Mouse (Mus musculus) embryo, embryonic 9.5 days (tissue): Measurements from ENCODE around the gene Fanci.

Experiments used
- DNase-seq: peaks from one replicate; pipeline ENCODE4 v3.0.0-alpha.2; 2017; ENCODE audit errors: extremely low spot score

Fanci gene

GRCm38 (mm10) chr7:79391883-79392649, at the start of gene Fanci:
Fanci (plus strand) TSS chr7:79391929.
- peak; percentile 98 for DNase-seq

DNA sequence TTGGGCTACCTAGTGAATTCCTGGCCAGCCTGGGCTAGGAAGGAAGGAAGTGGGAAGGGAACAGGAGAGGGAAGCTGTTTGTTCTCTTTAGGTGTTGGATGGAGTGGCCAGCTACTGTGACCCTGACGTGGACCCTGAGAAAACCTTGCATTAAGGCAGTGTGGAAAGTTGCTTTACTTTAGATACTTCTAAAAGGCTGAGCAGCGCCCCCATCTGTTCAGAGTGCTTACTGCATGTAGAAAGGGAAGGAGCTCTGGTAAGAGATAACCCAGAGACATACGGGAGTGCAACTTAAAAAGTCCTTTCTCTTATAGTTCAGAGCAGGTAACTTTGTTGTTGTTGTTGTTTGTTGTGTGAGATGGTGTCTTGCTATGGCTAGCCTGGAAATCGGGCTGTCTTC, 45.8 kb upstream of the Fanci start:
- DNase-seq = peak; percentile 40

DNA sequence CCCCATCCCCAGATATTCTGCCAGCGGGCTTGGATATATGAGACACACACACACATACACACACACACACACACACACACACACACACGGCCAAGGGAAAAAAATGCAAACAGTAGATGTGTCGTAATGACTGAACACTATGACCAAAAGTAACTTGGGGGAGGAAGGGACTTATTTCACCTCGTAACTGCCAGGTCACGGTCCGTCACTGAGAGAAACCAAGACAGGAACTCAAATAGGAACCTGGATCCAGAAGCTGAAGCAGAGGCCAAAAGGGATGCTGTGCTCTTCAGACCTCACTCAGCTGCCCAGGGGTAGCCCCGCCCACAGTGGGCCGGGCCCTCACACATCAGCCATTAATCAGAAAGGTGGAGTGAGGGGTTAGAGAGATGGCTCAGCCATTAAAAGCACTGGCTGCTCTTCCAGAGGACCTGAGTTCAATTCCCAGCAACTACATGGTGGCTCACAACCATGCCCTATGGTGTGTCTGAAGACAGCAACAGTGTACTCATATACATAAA, 45.1 kb upstream of the Fanci start:
- DNase-seq = no peak

DNA sequence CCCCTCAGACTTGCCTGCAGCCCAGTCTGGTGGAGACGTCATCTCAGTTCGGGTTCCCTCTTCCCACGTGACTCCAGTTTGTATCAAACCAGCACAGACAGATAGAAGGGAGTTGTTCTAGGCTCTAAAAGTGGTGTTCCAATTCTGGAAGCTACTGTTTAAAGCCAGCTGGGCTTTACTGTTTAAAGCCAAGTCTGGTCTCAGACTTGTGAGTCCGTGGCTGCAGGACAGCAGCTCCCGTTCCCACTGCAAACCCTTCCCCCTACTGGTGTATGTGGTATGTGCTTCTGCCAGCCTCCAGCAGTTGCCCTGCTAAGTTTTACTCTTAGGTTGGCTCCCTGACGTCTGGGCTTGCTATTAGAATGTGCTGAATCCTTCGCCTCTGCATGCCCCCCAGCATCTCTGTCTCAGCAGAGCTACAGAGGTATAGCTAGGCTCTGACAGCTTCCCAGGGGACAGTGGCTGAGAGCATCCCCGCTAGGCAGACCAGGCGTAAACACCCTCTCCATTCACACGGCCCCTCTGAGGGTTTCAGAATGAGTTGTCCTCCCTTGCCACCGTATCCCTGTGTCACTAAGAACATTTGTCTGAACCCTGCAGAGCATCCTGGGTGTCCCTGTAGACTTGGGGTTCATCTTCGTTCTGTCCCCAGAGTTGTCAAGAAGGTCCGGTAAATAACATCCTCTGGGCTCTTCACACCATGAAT, 44.5 kb upstream of the Fanci start:
- no peak for DNase-seq

- DNase-seq = no peak
Measured at GRCm38 (mm10) chr7:79348816-79349215, 42.9 kb upstream of the Fanci start.

- DNase-seq = peak; percentile 74
Measured at GRCm38 (mm10) chr7:79349738-79350386, 41.9 kb upstream of the Fanci start.

- no peak for DNase-seq
Measured at GRCm38 (mm10) chr7:79358350-79359182, 33.2 kb upstream of the Fanci start.

GRCm38 (mm10) chr7:79359183-79359435, 32.6 kb upstream of the Fanci start:
- DNase-seq = no peak

- no peak for DNase-seq
Measured at GRCm38 (mm10) chr7:79360056-79360455, 31.7 kb upstream of the Fanci start.

DNA sequence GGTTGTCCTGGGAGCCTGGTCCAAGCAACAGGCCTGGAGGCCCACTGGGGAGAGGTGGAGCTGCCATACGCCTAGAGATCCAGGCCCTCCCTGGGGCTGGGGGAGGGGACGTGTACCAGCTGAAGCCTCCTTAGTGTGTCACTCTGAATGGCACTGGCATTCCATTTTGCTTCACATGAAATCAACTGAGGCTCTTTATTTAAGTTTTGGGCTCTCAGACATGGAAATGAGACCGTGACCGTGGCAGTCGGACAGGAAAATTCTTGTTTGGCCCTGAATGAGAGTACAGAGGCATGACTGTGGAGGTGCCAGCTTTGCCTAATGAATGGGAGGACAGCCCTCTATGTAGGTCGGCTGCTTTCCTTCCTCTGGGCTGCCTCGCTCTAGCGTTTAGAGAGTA, 29.5 kb upstream of the Fanci start:
- no peak for DNase-seq

GRCm38 (mm10) chr7:79362830-79363229, 28.9 kb upstream of the Fanci start:
- DNase-seq = no peak

DNA sequence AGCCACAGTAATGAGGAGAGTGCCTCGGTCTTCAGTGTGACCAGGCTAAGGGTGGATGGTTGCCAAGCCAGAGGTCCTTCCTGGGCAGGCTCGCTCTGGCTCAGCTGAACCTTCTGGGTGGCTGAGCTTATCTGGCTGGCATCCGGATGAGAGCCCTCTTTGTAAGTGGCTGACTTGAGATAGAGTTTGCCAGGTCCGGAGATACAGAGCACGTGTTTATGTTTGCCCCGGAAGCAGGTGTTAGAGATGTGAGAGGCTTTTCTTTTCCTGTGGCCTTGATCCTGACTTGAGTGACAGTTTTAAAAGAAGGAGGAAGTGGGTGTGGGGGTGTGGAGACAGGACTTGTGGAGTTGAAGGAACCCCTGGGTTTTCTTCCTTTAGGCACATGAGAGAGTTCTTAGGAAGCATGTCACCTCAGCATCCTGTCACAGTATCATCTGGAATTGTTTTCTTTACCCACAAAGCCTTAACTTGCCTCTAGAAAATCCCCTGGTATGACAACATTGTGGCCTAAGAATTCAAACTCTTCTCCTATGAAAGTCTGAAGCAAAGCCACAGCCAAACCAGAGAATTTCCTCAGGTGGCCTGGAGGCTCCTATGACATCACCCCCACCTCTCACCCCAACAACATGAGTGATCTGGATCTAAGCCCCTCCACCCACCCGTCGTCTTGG, 28.2 kb upstream of the Fanci start:
- DNase-seq = no peak

DNA sequence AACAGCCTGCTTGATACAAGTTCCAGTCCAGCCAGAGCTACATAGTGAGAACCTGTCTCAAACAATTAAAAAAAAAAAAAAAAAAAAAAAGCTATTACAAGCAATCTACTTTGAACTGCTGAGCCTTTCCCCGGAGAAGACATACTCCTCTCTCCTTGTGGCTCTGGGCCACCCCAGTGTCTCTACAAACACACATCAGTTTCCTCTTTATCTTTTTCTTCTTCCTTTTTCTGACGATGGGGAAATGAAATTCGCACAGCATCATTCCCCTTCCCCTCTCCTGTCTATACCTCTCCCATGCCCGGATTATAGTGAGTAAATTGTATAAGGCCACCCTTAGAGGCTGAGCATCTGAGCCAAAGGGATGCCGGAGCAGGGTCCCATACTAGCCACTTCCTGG, 23.1 kb upstream of the Fanci start:
- no peak for DNase-seq

DNA sequence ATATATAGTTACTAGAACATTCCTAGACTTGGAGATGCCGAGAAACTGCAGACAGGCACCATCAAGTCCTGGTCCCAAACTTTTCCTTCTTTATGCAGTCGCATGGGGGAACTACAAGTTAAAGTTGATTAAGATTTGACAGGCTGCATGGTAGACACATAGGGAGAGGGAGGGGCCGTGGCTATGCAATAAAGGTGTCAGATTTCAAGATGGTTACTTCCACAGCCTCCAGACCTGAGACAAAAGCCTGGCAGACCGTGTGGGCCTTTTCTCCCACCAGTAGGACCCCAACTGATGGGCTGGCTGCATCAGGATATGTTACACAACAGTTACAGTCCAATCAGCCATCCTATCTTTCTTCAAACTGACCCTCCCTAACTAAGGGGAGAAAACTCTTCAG, 22.3 kb upstream of the Fanci start:
- DNase-seq = no peak

GRCm38 (mm10) chr7:79371321-79371879, 20.3 kb upstream of the Fanci start:
- DNase-seq = peak; percentile 74

DNA sequence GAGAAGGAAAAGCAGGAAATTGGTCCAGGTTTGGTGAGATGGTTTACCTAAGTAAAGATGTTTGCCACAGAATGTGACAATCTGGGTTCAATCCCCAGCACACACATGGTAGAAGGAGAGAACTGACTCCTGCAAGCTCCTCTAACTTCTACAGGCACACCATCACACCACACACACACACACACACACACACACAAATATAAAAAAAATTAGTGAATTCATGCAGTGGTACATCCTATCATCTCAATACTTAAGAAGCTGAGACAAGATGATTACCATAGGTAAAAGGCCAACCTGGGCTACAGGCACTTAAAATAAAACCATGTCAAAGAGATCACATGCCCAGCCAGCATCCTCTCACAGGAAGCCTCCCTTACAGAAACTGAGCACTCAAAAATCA, 17.7 kb upstream of the Fanci start:
- no peak for DNase-seq

DNA sequence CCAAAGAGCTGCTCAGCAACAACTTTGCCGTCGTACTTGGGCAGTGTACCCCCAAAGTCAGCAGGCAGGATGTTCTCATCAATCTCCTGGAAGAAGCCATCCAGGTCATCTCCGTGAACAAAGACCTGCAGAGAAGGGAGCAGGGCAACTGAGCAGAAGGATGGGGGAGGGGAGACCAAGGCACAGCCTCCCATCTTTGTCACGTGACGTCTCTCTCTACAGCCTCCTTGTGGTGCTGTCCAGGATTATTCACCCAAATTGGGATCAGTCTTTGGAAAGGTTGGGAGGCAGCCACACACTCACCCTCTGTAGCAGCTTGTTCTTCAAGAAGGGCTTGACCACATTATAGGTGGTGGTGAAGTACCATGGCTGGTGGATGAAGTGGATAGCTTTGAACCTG, 16.1 kb upstream of the Fanci start:
- no peak for DNase-seq

DNA sequence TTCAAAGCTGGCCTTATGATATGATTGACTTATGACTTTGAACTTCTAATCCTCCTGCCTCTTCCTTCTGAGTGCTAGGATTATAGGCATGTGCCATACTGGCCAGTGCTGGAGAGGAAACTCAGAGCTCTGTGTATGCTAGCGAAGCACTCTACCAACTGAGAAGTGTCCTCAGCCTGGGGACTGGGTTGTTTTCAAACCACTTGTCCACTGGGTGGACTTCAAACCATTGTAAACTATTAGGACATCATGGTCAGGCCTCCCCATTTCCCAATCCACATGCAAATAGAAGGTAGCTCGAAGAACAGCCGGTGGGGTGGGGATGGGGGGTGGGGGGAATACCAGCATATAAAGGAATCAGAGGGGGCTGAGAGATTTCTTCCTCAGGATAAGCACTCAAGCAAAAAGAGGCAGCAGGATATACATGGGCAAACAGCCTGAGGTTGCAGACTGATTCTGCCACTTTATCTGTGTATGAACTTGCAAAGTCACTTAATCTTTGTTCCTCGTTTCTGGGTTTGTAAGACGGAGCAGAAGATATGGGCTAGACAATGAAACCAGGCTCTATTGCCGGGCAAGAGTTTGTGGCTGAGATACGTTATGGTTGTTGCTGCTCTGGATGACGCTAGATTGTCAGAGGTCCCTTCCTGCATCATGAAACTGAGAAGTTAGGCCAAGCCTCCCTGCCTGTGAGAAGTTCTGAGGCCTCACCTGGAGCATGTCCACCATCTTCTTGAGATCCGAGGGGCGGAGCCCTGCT, 15.0 kb upstream of the Fanci start:
- no peak for DNase-seq

GRCm38 (mm10) chr7:79386422-79387133, 5.2 kb upstream of the Fanci start, which contains the start of gene Rlbp1:
Rlbp1 (minus strand) TSS chr7:79387048.
- no peak for DNase-seq

DNA sequence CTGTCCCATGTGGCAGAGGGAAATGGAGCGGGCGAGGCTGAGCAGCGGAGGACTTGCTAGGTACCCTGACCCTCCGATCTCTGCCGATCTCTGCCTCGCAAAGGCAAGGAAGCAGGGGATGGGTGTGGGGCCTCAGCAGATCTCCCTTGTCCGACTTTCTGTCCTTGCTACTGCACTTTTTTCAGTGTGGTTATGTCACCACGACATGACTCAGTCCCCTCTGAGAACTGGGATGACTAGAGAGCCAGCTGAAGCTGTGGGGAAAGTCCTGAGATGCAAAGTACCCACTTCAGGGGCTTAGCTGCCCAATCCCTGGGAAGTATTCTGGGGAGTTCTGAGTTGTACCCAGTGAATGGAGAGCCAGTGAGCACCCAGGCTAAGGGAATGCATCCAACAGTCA, 4.6 kb upstream of the Fanci start:
- DNase-seq = no peak
